Mouse (Mus musculus) midbrain, embryonic 14.5 days (tissue): ENCODE measurements around the gene Psme3. TPM values are rescaled to one million over a fixed set of nuclear protein-coding genes. Genes with fewer than 3 reads are reported as not detected.

Experiments
- ATAC-seq: fragments of 200-750 bp; cut with Nextera tagmentation; 2 replicates; pipeline ENCODE4 v1.8.0; 2017; ENCODE audit warnings: moderate number of reproducible peaks, moderate library complexity; ENCODE audit not compliant: low FRiP score, low TSS enrichment
- DNase-seq: peaks from one replicate; pipeline ENCODE4 v3.0.0-alpha.2; 2015
- H3K27ac ChIP-seq: fragments of 300-500 bp; sonication (generic); replicated peaks from 2 replicates; pipeline ENCODE4 v1.5.1; 2014; ENCODE audit warnings: mild to moderate bottlenecking, low read depth, low read length, moderate library complexity
- H3K27me3 ChIP-seq: fragments of 300-500 bp; sonication (generic); 2 replicates; pipeline ENCODE4 v1.6.1; 2014; ENCODE audit warnings: low read length, control low read depth, mixed read lengths; ENCODE audit not compliant: control insufficient read depth, insufficient read depth
- H3K36me3 ChIP-seq: fragments of 300-500 bp; sonication (generic); 2 replicates; pipeline ENCODE4 v1.6.1; 2014; ENCODE audit warnings: low read length, control low read depth; ENCODE audit not compliant: control insufficient read depth, insufficient read depth
- H3K4me1 ChIP-seq: fragments of 300-500 bp; sonication (generic); 2 replicates; pipeline ENCODE4 v1.6.1; 2014; ENCODE audit warnings: mild to moderate bottlenecking, antibody characterized with exemption, low read length, control low read depth; ENCODE audit not compliant: control insufficient read depth, insufficient read depth
- H3K4me2 ChIP-seq: fragments of 300-500 bp; sonication (generic); 2 replicates; pipeline ENCODE4 v1.6.1; 2014; ENCODE audit warnings: mild to moderate bottlenecking, low read length, moderate library complexity
- H3K4me3 ChIP-seq: fragments of 300-500 bp; sonication (generic); replicated peaks from 2 replicates; pipeline ENCODE4 v1.5.1; 2014; ENCODE audit warnings: low read depth, low read length
- H3K9ac ChIP-seq: fragments of 300-500 bp; sonication (generic); replicated peaks from 2 replicates; pipeline ENCODE4 v1.6.1; 2014; ENCODE audit warnings: mild to moderate bottlenecking, low read length, moderate library complexity
- H3K9me3 ChIP-seq: fragments of 300-500 bp; sonication (generic); 2 replicates; pipeline ENCODE4 v1.6.1; 2016; ENCODE audit warnings: low read length, control low read depth, mixed read lengths; ENCODE audit not compliant: control insufficient read depth
- WGBS: fragments of 180-500 bp; shearing (Covaris S2); extraction: QIAGEN DNeasy Blood & Tissue Kit; methylation state at CpG from one replicate; pipeline ENCODE4 v1.1.7; 2014; 5-methylcytosine and 5-hydroxymethylcytosine counted together
- polyA plus RNA-seq: library from polyadenylated mRNA; unstranded; fragments of >200 nt; fragmentation: Nextera tagmentation; extraction: Ambion mirVana; gene quantifications from 2 replicates; pipeline ENCODE4 v1.2.1, GENCODE M21; 2014

Gene Psme3
- polyA plus RNA-seq: 101 and 103 TPM in 2 replicates

GRCm38 (mm10) chr11:101315665-101316500, at the start of gene Psme3:
Gene Psme3, plus strand, starts transcription at chr11:101316213.
- WGBS: under 1% methylated on average over 62 of the region's 62 CpGs
- Histone ChIP-seq H3K9me3 (no peaks in the 10 kb centered on the region), H3K36me3 (peaks cover 32% of the 10 kb centered on the region), H3K4me1 (peaks cover 12% of the 10 kb centered on the region), H3K9ac (peak within 1 kb of the TSS; percentile 91), H3K27me3 (no peaks in the 10 kb centered on the region), H3K27ac (peak within 1 kb of the TSS; percentile 75), H3K4me3 (peak within 1 kb of the TSS; percentile 96), H3K4me2 (peak within 1 kb of the TSS; percentile 73)
- ATAC-seq (peak; percentile 93), DNase-seq (peak; percentile 96)

- peaks cover 17% of the 10 kb centered on the region for H3K27me3 ChIP-seq
- DNase-seq (peak; percentile 71), ATAC-seq (no peak)
- no peak overlapping the region for H3K4me3 ChIP-seq
- H3K27ac ChIP-seq: peak overlapping the region; percentile 41; the same call in 1 of the 2 replicates
- WGBS: 29% methylated on average over 10 of the region's 10 CpGs
- no peaks in the 10 kb centered on the region for H3K36me3 ChIP-seq
- peak overlapping the region; percentile 24; the same call in 1 of the 2 replicates for H3K4me2 ChIP-seq
- no peak overlapping the region for H3K9ac ChIP-seq
- H3K9me3 ChIP-seq: no peaks in the 10 kb centered on the region
- H3K4me1 ChIP-seq: peaks cover 12% of the 10 kb centered on the region
Observed at GRCm38 (mm10) chr11:101269577-101270116, 46.4 kb upstream of the Psme3 start.

GRCm38 (mm10) chr11:101272446-101272845, 43.6 kb upstream of the Psme3 start:
- Histone ChIP-seq H3K36me3 (no peaks in the 10 kb centered on the region), H3K4me2 (no peak overlapping the region), H3K27ac (no peak overlapping the region), H3K27me3 (0 out of 2 replicates have a peak, but pooled peaks cover 4% of the 10 kb centered on the region), H3K4me3 (no peak overlapping the region), H3K9me3 (no peaks in the 10 kb centered on the region), H3K9ac (no peak overlapping the region), H3K4me1 (peaks cover 13% of the 10 kb centered on the region)
- DNase-seq: no peak
- no peak for ATAC-seq
- WGBS: 81% methylated on average over 3 of the region's 3 CpGs

DNA sequence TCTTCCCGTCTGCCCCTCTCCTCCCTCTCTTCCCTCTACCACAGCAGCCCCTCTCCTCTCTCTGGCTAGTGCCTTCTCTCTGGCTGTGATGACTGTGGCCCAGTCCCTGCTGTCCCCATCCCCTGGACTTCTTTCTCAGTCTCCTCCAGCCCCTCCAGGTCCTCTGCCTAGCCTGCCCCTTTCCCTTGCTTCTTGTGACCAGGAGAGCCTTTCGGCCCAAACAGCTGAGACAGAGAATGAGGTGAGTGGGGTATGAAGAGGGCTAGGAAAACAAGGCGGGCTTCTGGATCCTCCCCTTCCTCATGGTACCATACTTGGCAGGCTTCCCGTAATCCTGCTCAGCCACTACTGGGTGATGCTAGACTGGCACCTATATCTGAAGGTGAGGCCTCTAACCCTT, 40.7 kb upstream of the Psme3 start:
- H3K27ac ChIP-seq: no peak overlapping the region

DNA sequence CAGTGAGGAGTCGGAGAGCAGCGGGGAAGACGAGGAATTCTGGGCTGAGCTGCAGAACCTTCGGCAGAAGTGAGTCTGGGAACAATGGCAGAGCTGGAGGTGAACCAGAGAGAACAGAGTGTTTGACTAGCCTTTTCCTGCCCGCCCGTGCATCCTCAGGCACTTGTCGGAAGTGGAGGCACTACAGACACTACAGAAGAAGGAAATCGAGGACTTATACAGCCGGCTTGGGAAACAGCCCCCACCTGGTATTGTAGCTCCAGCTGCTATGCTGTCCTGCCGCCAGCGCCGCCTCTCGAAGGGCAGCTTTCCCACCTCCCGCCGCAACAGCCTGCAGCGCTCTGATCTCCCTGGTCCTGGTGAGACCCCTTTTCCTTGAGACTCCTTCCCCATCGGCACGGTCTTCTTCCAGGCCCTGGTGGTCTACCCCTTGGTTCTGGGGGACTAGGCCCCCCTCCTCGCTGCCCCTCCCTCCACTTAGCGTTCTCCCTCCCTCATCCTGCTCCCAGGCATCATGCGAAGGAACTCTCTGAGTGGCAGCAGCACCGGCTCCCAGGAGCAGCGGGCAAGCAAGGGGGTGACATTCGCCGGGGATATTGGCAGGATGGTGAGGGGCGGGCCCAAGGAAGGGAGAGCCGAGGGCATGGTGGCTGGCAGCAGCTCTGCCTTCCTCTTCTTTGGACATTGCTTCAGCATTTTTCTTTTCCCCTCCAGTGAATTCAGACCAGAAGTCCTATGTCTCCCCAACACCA, 39.5 kb upstream of the Psme3 start:
- 25% methylated on average over 27 of the region's 27 CpGs for WGBS
- Histone ChIP-seq H3K4me1 (peaks cover 22% of the 10 kb centered on the region), H3K4me2 (peak overlapping the region; percentile 23), H3K9me3 (no peaks in the 10 kb centered on the region), H3K27me3 (no peaks in the 10 kb centered on the region), H3K9ac (no peak overlapping the region; the same call in 1 of the 2 replicates), H3K4me3 (no peak overlapping the region), H3K36me3 (no peaks in the 10 kb centered on the region), H3K27ac (no peak overlapping the region)
- ATAC-seq: no peak
- no peak for DNase-seq

More for the DNA sequence above, 40.7 kb upstream of the Psme3 start:
- ATAC-seq: no peak
- H3K4me1 ChIP-seq: peaks cover 22% of the 10 kb centered on the region
- peak; percentile 5 for DNase-seq
- no peak overlapping the region for H3K4me2 ChIP-seq
- no peaks in the 10 kb centered on the region for H3K36me3 ChIP-seq
- WGBS: 62% methylated on average over 4 of the region's 4 CpGs
- no peaks in the 10 kb centered on the region for H3K9me3 ChIP-seq
- no peaks in the 10 kb centered on the region for H3K27me3 ChIP-seq
- H3K4me3 ChIP-seq: no peak overlapping the region
- no peak overlapping the region for H3K9ac ChIP-seq

GRCm38 (mm10) chr11:101277381-101278222, 38.4 kb upstream of the Psme3 start:
- Histone ChIP-seq H3K4me2 (peak overlapping the region; percentile 88), H3K9me3 (no peaks in the 10 kb centered on the region), H3K4me3 (peak overlapping the region; percentile 78), H3K36me3 (no peaks in the 10 kb centered on the region), H3K27ac (no peak overlapping the region), H3K9ac (peak overlapping the region; percentile 76), H3K27me3 (no peaks in the 10 kb centered on the region), H3K4me1 (peaks cover 22% of the 10 kb centered on the region)
- ATAC-seq: no peak
- WGBS: 81% methylated on average over 12 of the region's 12 CpGs
- no peak for DNase-seq

GRCm38 (mm10) chr11:101278223-101279192, 37.5 kb upstream of the Psme3 start, which contains the start of the genes Cntd1 and Coa3:
Gene Cntd1, plus strand, starts transcription at chr11:101279012.
Gene Coa3, minus strand, starts transcription at chr11:101279114.
- no peaks in the 10 kb centered on the region for H3K36me3 ChIP-seq
- peak within 1 kb of the TSS; percentile 76 for H3K9ac ChIP-seq
- peak within 1 kb of the TSS; percentile 61; the same call in 1 of the 2 replicates for H3K27ac ChIP-seq
- ATAC-seq (peak; percentile 92), DNase-seq (peak; percentile 96)
- H3K4me1 ChIP-seq: peaks cover 22% of the 10 kb centered on the region
- no peaks in the 10 kb centered on the region for H3K27me3 ChIP-seq
- peak within 1 kb of the TSS; percentile 78 for H3K4me3 ChIP-seq
- peak within 1 kb of the TSS; percentile 88 for H3K4me2 ChIP-seq
- H3K9me3 ChIP-seq: no peaks in the 10 kb centered on the region
- WGBS: 11% methylated on average over 45 of the region's 45 CpGs
